Mouse (Mus musculus) adrenal gland, postnatal 14 days (tissue): Measurements from ENCODE around the gene Rora. TPM values are rescaled to one million over a fixed set of nuclear protein-coding genes. Genes with fewer than 3 reads are reported as not detected.
A peak's percentile ranks its signal among the peaks of the same experiment; 100 is the strongest.

Experiments
- DNase-seq: peaks from one replicate; pipeline ENCODE4 v3.0.0; 2021; ENCODE audit warnings: mixed read lengths
- total RNA-seq: library from RNA; stranded (reverse); gene quantifications from 2 replicates; pipeline ENCODE4 v1.2.3, GENCODE M21; 2021

Gene Rora
- total RNA-seq, 1 experiment from 2014 or later, result 56.5 TPM

GRCm38 (mm10) chr9:68688151-68688550, 34.6 kb downstream of the Rora start:
- no peak for DNase-seq

GRCm38 (mm10) chr9:68689351-68689750, 35.8 kb downstream of the Rora start:
- peak; percentile 75 for DNase-seq

GRCm38 (mm10) chr9:68694889-68695495, 41.4 kb downstream of the Rora start:
- peak; percentile 29 for DNase-seq

GRCm38 (mm10) chr9:68695496-68695969, 41.9 kb downstream of the Rora start:
- peak; percentile 59 for DNase-seq

- DNase-seq, result no peak
These were observed 42.9 kb downstream of the Rora start for GRCm38 (mm10) chr9:68696425-68696956.

GRCm38 (mm10) chr9:68699341-68699740, 45.8 kb downstream of the Rora start:
- DNase-seq, result peak; percentile 31

- no peak for DNase-seq
These were observed 46.3 kb downstream of the Rora start for GRCm38 (mm10) chr9:68699856-68700255.

GRCm38 (mm10) chr9:68707636-68708035, 54.0 kb downstream of the Rora start:
- DNase-seq, result no peak

- DNase-seq, result no peak
These were observed 55.6 kb downstream of the Rora start for GRCm38 (mm10) chr9:68709232-68709631.

- no peak for DNase-seq
These were observed 57.5 kb downstream of the Rora start for GRCm38 (mm10) chr9:68710893-68711654.

- peak; percentile 31 for DNase-seq
These were observed 63.4 kb downstream of the Rora start for GRCm38 (mm10) chr9:68716961-68717360.

- no peak for DNase-seq
These were observed 64.8 kb downstream of the Rora start for GRCm38 (mm10) chr9:68718427-68718826.

GRCm38 (mm10) chr9:68719286-68719685, 65.7 kb downstream of the Rora start:
- no peak for DNase-seq

GRCm38 (mm10) chr9:68724636-68725285, 71.2 kb downstream of the Rora start:
- no peak for DNase-seq

GRCm38 (mm10) chr9:68727166-68727855, 73.7 kb downstream of the Rora start:
- DNase-seq, result no peak

- no peak for DNase-seq
These were observed 77.9 kb downstream of the Rora start for GRCm38 (mm10) chr9:68731438-68731837.

GRCm38 (mm10) chr9:68732929-68733328, 79.3 kb downstream of the Rora start:
- DNase-seq, result no peak

GRCm38 (mm10) chr9:68735886-68736285, 82.3 kb downstream of the Rora start:
- no peak for DNase-seq

GRCm38 (mm10) chr9:68737197-68737736, 83.7 kb downstream of the Rora start:
- no peak for DNase-seq

GRCm38 (mm10) chr9:68745931-68746646, 92.5 kb downstream of the Rora start:
- DNase-seq, result no peak

- DNase-seq, result peak; percentile 76
These were observed 103.4 kb downstream of the Rora start for GRCm38 (mm10) chr9:68756976-68757375.
